Mouse (Mus musculus) intestine, postnatal 0 days (tissue): ENCODE measurements around the gene Pld3. TPM values are rescaled to one million over a fixed set of nuclear protein-coding genes. Genes with fewer than 3 reads are reported as not detected.
A peak's percentile ranks its signal among the peaks of the same experiment; 100 is the strongest.

Experiments
- ATAC-seq: fragments of 200-750 bp; cut with Nextera tagmentation; 2 replicates; pipeline ENCODE4 v1.8.0; 2017; ENCODE audit warnings: mild to moderate bottlenecking, moderate TSS enrichment, moderate library complexity
- H3K27ac ChIP-seq: fragments of 300-500 bp; sonication (generic); 2 replicates; pipeline ENCODE4 v1.5.1; 2014; ENCODE audit warnings: mild to moderate bottlenecking, low read depth, low read length, moderate library complexity
- H3K27me3 ChIP-seq: fragments of 300-500 bp; sonication (generic); replicated peaks from 2 replicates; pipeline ENCODE4 v1.6.1; 2014; ENCODE audit warnings: low read length, mixed read lengths; ENCODE audit not compliant: control insufficient read depth, insufficient read depth
- H3K36me3 ChIP-seq: fragments of 300-500 bp; sonication (generic); 2 replicates; pipeline ENCODE4 v1.6.1; 2014; ENCODE audit warnings: mild to moderate bottlenecking, moderate library complexity; ENCODE audit not compliant: control insufficient read depth, insufficient read depth
- H3K4me1 ChIP-seq: fragments of 300-500 bp; sonication (generic); replicated peaks from 2 replicates; pipeline ENCODE4 v1.6.1; 2014; ENCODE audit warnings: antibody characterized with exemption, low read length, mixed read lengths; ENCODE audit not compliant: control insufficient read depth, insufficient read depth
- H3K4me2 ChIP-seq: fragments of 300-500 bp; sonication (generic); replicated peaks from 2 replicates; pipeline ENCODE4 v1.6.1; 2014; ENCODE audit warnings: low read depth, mild to moderate bottlenecking, moderate library complexity
- H3K4me3 ChIP-seq: fragments of 300-500 bp; sonication (generic); 2 replicates; pipeline ENCODE4 v1.5.1; 2014; ENCODE audit warnings: low read depth, low read length
- H3K9ac ChIP-seq: fragments of 300-500 bp; sonication (generic); 2 replicates; pipeline ENCODE4 v1.6.1; 2014; ENCODE audit warnings: mild to moderate bottlenecking, low read depth, low read length
- H3K9me3 ChIP-seq: fragments of 300-500 bp; sonication (generic); 2 replicates; pipeline ENCODE4 v1.6.1; 2016; ENCODE audit warnings: mixed run types; ENCODE audit not compliant: control insufficient read depth
- CTCF ChIP-seq: sonication (generic); IDR thresholded peaks from 2 replicates; pipeline ENCODE4 v1.5.1; 2016; ENCODE audit warnings: low read depth, mild to moderate bottlenecking, control low read depth, antibody characterized with exemption, moderate library complexity
- WGBS: fragments of 180-500 bp; shearing (Covaris S2); extraction: QIAGEN DNeasy Blood & Tissue Kit; methylation state at CpG from one replicate; pipeline ENCODE4 v1.1.7; 2014; 5-methylcytosine and 5-hydroxymethylcytosine counted together
- polyA plus RNA-seq: library from polyadenylated mRNA; unstranded; fragments of >200 nt; fragmentation: Nextera tagmentation; extraction: Ambion mirVana; gene quantifications from 2 replicates; pipeline ENCODE4 v1.2.1, GENCODE M21; 2015

Gene Pld3
- polyA plus RNA-seq, 1 experiment from 2014 or later = 48.7 TPM

DNA sequence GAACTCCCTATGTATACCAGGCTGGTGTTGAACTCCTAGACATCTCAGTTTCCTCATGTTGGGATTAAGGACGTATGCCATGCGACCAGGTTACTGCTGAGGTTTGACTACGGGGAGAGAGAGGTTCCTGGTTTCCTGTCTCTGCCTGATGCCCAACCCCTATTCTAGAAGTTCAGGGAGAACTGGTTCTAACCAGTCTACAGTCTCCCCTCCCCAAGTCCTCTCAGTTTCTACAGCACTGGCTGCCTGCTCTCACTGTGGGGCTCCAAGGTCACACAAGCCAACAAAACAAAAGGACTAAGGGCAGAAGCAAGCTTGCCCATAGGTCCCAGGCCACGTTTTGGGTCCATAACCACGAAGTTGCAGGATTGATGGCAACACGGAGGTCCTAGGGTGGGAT is 3.4 kb downstream of the Pld3 start:
- H3K9ac ChIP-seq = no peak overlapping the region
- H3K9me3 ChIP-seq = no peaks in the 10 kb centered on the region
- no peaks in the 10 kb centered on the region for H3K4me1 ChIP-seq
- no peaks in the 10 kb centered on the region for H3K27me3 ChIP-seq
- no peak for ATAC-seq
- WGBS = 71% methylated on average over 6 of the region's 6 CpGs
- H3K27ac ChIP-seq = no peak overlapping the region
- H3K4me3 ChIP-seq = no peak overlapping the region
- TF ChIP-seq CTCF = no peak
- no peaks in the 10 kb centered on the region for H3K36me3 ChIP-seq
- no peak overlapping the region for H3K4me2 ChIP-seq

DNA sequence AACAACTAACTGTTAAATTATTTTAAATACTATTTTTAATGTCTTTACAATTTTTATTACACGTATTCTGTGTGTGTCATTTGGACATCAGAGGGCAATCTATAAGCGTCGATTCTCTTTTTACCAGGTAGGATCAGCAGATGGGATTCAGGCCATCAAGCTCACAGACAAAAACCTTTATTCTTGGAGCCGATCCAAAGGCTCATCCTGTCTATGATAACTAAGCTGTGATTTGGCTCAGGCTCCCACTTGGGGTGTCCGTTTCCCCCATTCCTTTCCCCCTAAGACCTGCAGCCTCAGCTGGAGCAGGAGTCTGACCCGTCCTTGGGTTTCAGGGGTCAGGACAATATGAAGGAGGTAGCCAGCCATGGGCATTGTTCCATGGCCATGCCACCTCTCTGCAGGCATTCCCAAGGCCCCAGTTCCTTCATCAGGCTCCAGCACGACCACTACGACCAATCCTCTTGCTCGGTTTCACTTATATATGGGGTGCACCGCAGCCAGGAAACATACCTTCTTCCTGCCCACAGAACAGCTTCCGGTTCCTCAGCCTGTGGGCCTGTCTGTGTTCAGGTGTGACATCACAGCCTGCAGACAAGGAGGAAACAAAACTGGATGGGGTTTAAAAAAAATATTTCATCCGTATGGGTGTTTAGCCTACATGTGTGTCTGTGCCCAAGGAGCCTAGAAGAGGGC is 8.2 kb downstream of the Pld3 start:
- H3K4me2 ChIP-seq = no peak overlapping the region
- H3K9me3 ChIP-seq = no peaks in the 10 kb centered on the region
- no peak for ATAC-seq
- no peaks in the 10 kb centered on the region for H3K4me1 ChIP-seq
- H3K4me3 ChIP-seq = no peak overlapping the region
- no peak for TF ChIP-seq CTCF
- H3K36me3 ChIP-seq = no peaks in the 10 kb centered on the region
- 80% methylated on average over 12 of the region's 12 CpGs for WGBS
- H3K27me3 ChIP-seq = no peaks in the 10 kb centered on the region
- no peak overlapping the region for H3K27ac ChIP-seq
- H3K9ac ChIP-seq = no peak overlapping the region

DNA sequence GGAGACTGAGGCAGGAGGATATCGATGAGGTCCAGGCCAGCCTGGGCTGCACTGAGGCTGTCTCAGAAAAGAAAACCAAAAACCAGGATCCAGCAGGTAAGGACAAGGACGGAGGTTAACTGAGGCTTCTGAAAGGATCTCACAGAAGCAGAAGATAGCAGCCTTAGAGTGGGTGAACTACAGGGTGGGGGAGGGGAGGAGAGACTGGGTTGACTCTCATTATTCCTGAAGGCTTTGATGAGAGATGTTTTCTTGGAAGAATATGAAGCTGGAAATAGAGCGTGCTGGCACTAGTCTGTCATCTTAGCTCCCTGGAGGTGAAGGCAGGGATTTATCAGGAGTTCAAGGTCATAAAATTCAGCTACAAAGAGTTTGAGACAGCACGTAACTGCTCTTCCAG is 9.2 kb downstream of the Pld3 start:
- Histone ChIP-seq H3K4me2 (no peak overlapping the region), H3K36me3 (no peaks in the 10 kb centered on the region), H3K4me3 (no peak overlapping the region), H3K27me3 (no peaks in the 10 kb centered on the region), H3K9ac (no peak overlapping the region), H3K4me1 (no peaks in the 10 kb centered on the region), H3K27ac (no peak overlapping the region), H3K9me3 (no peaks in the 10 kb centered on the region)
- 80% methylated on average over 4 of the region's 4 CpGs for WGBS
- TF ChIP-seq CTCF = no peak
- ATAC-seq = no peak

DNA sequence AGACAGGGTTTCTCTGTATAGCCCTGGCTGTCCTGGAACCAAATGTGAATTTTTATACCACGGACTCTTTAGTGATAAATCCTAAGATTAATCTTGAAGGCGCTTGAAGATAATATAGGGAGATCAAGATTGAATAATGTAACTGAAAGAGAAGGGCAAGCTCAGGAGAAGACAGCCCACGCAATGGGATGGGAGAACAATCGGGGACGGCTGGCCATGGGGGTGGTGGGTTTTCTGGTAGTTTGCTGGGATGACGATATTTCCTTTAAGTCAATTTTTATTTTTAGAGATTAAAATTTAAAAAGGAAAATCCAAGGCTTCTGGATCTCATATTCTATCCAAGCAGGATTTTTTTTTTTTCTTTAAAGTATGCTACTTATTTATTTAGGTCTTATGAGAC is 10.0 kb downstream of the Pld3 start:
- no peak overlapping the region for H3K27ac ChIP-seq

DNA sequence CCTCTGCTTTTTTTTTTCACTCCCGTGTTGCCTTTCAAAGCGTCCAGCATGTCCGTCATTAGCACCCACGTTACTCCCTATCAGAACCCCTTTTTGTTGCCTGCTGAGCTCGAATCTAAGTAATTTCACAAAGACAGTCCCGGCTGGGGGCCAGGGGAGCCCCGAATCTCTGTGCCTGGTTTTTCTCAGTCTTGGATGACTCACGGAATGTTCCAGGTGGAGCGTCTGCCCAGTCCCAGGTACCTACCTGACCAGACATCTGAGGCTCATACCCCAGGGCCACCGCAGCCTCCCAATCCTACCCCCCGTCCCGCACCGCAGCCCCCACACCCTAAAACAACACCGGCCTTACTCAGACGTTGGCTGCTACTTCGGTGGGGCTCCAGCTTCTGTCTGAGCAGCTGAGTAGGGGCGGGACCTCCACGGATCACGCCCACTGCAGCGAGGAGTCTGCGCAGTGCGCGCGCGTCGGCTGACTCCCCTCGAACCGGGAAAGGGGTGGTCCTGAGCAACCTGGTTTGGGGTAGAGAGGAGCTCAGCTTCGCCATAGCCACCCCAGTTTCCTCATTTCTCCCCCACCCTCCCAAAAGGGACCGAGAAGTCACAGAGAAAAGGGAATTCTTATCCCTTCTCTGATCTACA is 10.5 kb downstream of the Pld3 start:
- Histone ChIP-seq H3K4me3 (peak overlapping the region; percentile 51), H3K27me3 (no peaks in the 10 kb centered on the region), H3K27ac (no peak overlapping the region), H3K4me1 (no peaks in the 10 kb centered on the region), H3K4me2 (peak overlapping the region; percentile 97), H3K36me3 (0 out of 2 replicates have a peak, but pooled peaks cover 3% of the 10 kb centered on the region), H3K9ac (peak overlapping the region; percentile 58), H3K9me3 (no peaks in the 10 kb centered on the region)
- peak; percentile 75 for ATAC-seq
- under 1% methylated on average over 30 of the region's 30 CpGs for WGBS
- no peak for TF ChIP-seq CTCF

More for the DNA sequence above, 10.0 kb downstream of the Pld3 start:
- peak overlapping the region; percentile 97 for H3K4me2 ChIP-seq
- H3K4me1 ChIP-seq = no peaks in the 10 kb centered on the region
- no peak for ATAC-seq
- no peaks in the 10 kb centered on the region for H3K9me3 ChIP-seq
- H3K9ac ChIP-seq = peak overlapping the region; percentile 58
- H3K4me3 ChIP-seq = peak overlapping the region; percentile 51
- no peak for TF ChIP-seq CTCF
- no peaks in the 10 kb centered on the region for H3K36me3 ChIP-seq
- no peaks in the 10 kb centered on the region for H3K27me3 ChIP-seq
- 37% methylated on average over 6 of the region's 6 CpGs for WGBS

DNA sequence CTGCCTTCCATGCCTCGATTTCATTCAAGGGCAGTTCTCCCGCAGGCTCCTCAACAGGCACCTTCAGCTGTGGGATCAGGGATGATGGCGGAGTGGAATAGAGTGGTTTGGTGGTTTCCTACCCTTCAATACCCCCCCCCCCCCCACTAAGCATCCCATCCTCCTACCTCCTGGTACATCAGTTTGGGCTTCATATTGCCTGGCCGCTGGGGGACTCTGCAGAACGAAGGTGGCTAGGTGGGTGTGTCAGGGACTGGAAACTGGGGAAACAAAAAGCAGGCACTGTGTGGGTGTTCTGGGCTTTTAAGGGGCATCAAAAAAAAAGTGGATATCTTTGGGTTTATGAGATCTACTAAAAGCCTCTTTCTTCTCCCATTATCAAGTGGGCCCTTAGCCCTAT is 11.1 kb downstream of the Pld3 start:
- Histone ChIP-seq H3K4me2 (peak overlapping the region; percentile 97), H3K36me3 (0 out of 2 replicates have a peak, but pooled peaks cover 6% of the 10 kb centered on the region), H3K9me3 (no peaks in the 10 kb centered on the region), H3K27me3 (no peaks in the 10 kb centered on the region), H3K27ac (no peak overlapping the region), H3K4me3 (peak overlapping the region; percentile 51), H3K4me1 (no peaks in the 10 kb centered on the region), H3K9ac (no peak overlapping the region)
- TF ChIP-seq CTCF = no peak
- 67% methylated on average over 5 of the region's 5 CpGs for WGBS
- ATAC-seq = no peak
